ENCODE assay signal across 10 mouse cellular contexts in genomic region chr10:93247902-93248301, GRCm38 (mm10).
DNase-seq lines count a peak whose midpoint lies in the region; ATAC-seq and TF ChIP-seq lines count a peak whose summit lies in the region.
"Had no signal": no experiment of that assay in that cellular context is flagged by ENCODE, and none has a peak within 500 bp of the region (broad histone marks: within the 10 kb centered on the region; RNA-seq: fewer than 3 reads in every experiment).

No protein-coding gene starts in this region.

- no peak for TF ChIP-seq CTCF in lung, adult 2 months (IDR thresholded peaks at IDR 0.05; ENCODE audit: insufficient read depth, low read length)

- H3K4me1 ChIP-seq in heart, embryonic 11.5 days (ENCODE audit: control insufficient read depth, insufficient read depth, low read length), result peaks cover 17% of the 10 kb centered on the region
- H3K4me1 ChIP-seq in lung, embryonic 16.5 days (replicated peaks; ENCODE audit: control insufficient read depth, insufficient read depth, low read length), result peaks cover 14% of the 10 kb centered on the region
- H3K4me1 ChIP-seq in lung, adult 2 months (ENCODE audit: control insufficient read depth, insufficient read depth, low read length), result peaks cover 8% of the 10 kb centered on the region
- H3K4me1 ChIP-seq in embryonic facial prominence, embryonic 15.5 days, result peaks cover 40% of the 10 kb centered on the region
- peaks cover 10% of the 10 kb centered on the region for H3K4me1 ChIP-seq in stomach, embryonic 14.5 days (ENCODE audit: control insufficient read depth, insufficient read depth, low read length)

- WGBS in heart, embryonic 11.5 days (ENCODE audit: insufficient replicate concordance), result 56% methylated on average over 6 of the region's 6 CpGs
- WGBS in lung, embryonic 16.5 days, result 42% methylated on average over 6 of the region's 6 CpGs
- WGBS in lung, adult 2 months, result 47% methylated on average over 6 of the region's 6 CpGs
- 27% methylated on average over 6 of the region's 6 CpGs for WGBS in embryonic facial prominence, embryonic 15.5 days
- 43% methylated on average over 6 of the region's 6 CpGs for WGBS in stomach, embryonic 14.5 days

- ATAC-seq in heart, embryonic 11.5 days (replicated peaks; ENCODE audit: insufficient number of reproducible peaks, low FRiP score, low TSS enrichment), result 0 out of 2 replicates have a peak, but pooled peaks have one; percentile 55
- no peak for ATAC-seq in lung, embryonic 16.5 days (ENCODE audit: low read depth)
- ATAC-seq in embryonic facial prominence, embryonic 15.5 days (ENCODE audit: insufficient number of reproducible peaks, low FRiP score, low TSS enrichment, low read depth), result peak; percentile 77
- ATAC-seq in stomach, embryonic 14.5 days (ENCODE audit: insufficient number of reproducible peaks, insufficient read depth, low FRiP score, low read depth), result no peak; the same call in 1 of the 2 replicates

- H3K27me3 ChIP-seq in heart, embryonic 11.5 days (ENCODE audit: control insufficient read depth, insufficient read depth, low read length), result no peaks in the 10 kb centered on the region
- no peaks in the 10 kb centered on the region for H3K27me3 ChIP-seq in lung, embryonic 16.5 days (ENCODE audit: control insufficient read depth, insufficient read depth, low read depth, low read length)
- H3K27me3 ChIP-seq in embryonic facial prominence, embryonic 15.5 days, result no peaks in the 10 kb centered on the region
- H3K27me3 ChIP-seq in stomach, embryonic 14.5 days (ENCODE audit: control insufficient read depth, insufficient read depth, low read length), result no peaks in the 10 kb centered on the region
- H3K27me3 ChIP-seq: limb, embryonic 13.5 days had no signal

- no peak overlapping the region for H3K4me3 ChIP-seq in heart, embryonic 11.5 days (ENCODE audit: low read depth, low read length)
- H3K4me3 ChIP-seq in lung, embryonic 16.5 days (ENCODE audit: low read length), result no peak overlapping the region
- H3K4me3 ChIP-seq in lung, adult 2 months (replicated peaks; ENCODE audit: extremely low read depth, low read depth, low read length), result no peak overlapping the region
- H3K4me3 ChIP-seq in embryonic facial prominence, embryonic 15.5 days (replicated peaks), result no peak overlapping the region
- no peak overlapping the region for H3K4me3 ChIP-seq in stomach, embryonic 14.5 days (ENCODE audit: low read depth, low read length)
- H3K4me3 ChIP-seq: limb, embryonic 13.5 days had no signal

- TF ChIP-seq POLR2A in lung, adult 2 months (IDR thresholded peaks at IDR 0.05; ENCODE audit: borderline replicate concordance, extremely low read depth, low read depth, low read length), result no peak

- 0 out of 2 replicates have a peak overlapping the region, but pooled peaks have one; percentile 42 for H3K27ac ChIP-seq in heart, embryonic 11.5 days (ENCODE audit: low read depth, low read length)
- H3K27ac ChIP-seq in lung, embryonic 16.5 days (ENCODE audit: low read length), result peak overlapping the region; percentile 49
- 0 out of 2 replicates have a peak overlapping the region, but pooled peaks have one; percentile 55 for H3K27ac ChIP-seq in embryonic facial prominence, embryonic 15.5 days (replicated peaks)
- peak overlapping the region; percentile 2; the same call in 1 of the 2 replicates for H3K27ac ChIP-seq in stomach, embryonic 14.5 days (ENCODE audit: low read length)
- H3K27ac ChIP-seq: limb, embryonic 13.5 days had no signal

- H3K36me3 ChIP-seq in heart, embryonic 11.5 days (ENCODE audit: control insufficient read depth, insufficient read depth, low read length), result peaks cover 5% of the 10 kb centered on the region; the same call in 1 of the 2 replicates
- H3K36me3 ChIP-seq in lung, embryonic 16.5 days (ENCODE audit: control insufficient read depth, insufficient read depth, low read length), result peaks cover 13% of the 10 kb centered on the region
- peaks cover 3% of the 10 kb centered on the region; the same call in 1 of the 2 replicates for H3K36me3 ChIP-seq in embryonic facial prominence, embryonic 15.5 days
- H3K36me3 ChIP-seq in stomach, embryonic 14.5 days (ENCODE audit: control insufficient read depth, insufficient read depth, low read length), result peaks cover 9% of the 10 kb centered on the region; the same call in 1 of the 2 replicates

- H3K4me2 ChIP-seq in heart, embryonic 11.5 days, result no peak overlapping the region
- H3K4me2 ChIP-seq in lung, embryonic 16.5 days (ENCODE audit: low read depth, low read length), result no peak overlapping the region
- no peak overlapping the region for H3K4me2 ChIP-seq in embryonic facial prominence, embryonic 15.5 days (replicated peaks)
- no peak overlapping the region for H3K4me2 ChIP-seq in stomach, embryonic 14.5 days (replicated peaks; ENCODE audit: low read depth, low read length)
- H3K4me2 ChIP-seq: limb, embryonic 13.5 days had no signal

- no peak for DNase-seq in heart, adult 9 months (ENCODE audit: low spot score in 2 of 2)
- DNase-seq in lung, adult 2 months, result no peak
- DNase-seq in ovary, postnatal 36 days (ENCODE audit: low spot score), result no peak
- DNase-seq: forebrain, postnatal 0 days; retina, postnatal 1 day had no signal

- H3K9ac ChIP-seq in heart, embryonic 11.5 days (ENCODE audit: low read depth, low read length), result no peak overlapping the region
- H3K9ac ChIP-seq in lung, embryonic 16.5 days (ENCODE audit: low read length), result no peak overlapping the region
- no peak overlapping the region for H3K9ac ChIP-seq in embryonic facial prominence, embryonic 15.5 days
- H3K9ac ChIP-seq in stomach, embryonic 14.5 days (replicated peaks; ENCODE audit: low read depth, low read length), result no peak overlapping the region
- H3K9ac ChIP-seq: forebrain, postnatal 0 days; limb, embryonic 13.5 days had no signal

- H3K9me3 ChIP-seq in heart, embryonic 11.5 days (replicated peaks; ENCODE audit: control insufficient read depth, low read length), result no peaks in the 10 kb centered on the region
- no peaks in the 10 kb centered on the region for H3K9me3 ChIP-seq in lung, embryonic 16.5 days (ENCODE audit: control insufficient read depth, low read length)
- H3K9me3 ChIP-seq in embryonic facial prominence, embryonic 15.5 days (replicated peaks), result no peaks in the 10 kb centered on the region
- H3K9me3 ChIP-seq in stomach, embryonic 14.5 days (ENCODE audit: control insufficient read depth, low read depth, low read length), result no peaks in the 10 kb centered on the region
- H3K9me3 ChIP-seq: limb, embryonic 13.5 days had no signal

Comparison
In these comparisons a context has a peak if more than half of its experiments do, and no peak if none do; other contexts are left out.
1. ATAC-seq: peak in heart, embryonic 11.5 days (single experiment) and embryonic facial prominence, embryonic 15.5 days (single experiment); none in lung, embryonic 16.5 days (single experiment) and stomach, embryonic 14.5 days (single experiment).
2. H3K27ac ChIP-seq: peak in every context shown above with its lines; median percentile 55 in embryonic facial prominence, embryonic 15.5 days; 49 in lung, embryonic 16.5 days; 42 in heart, embryonic 11.5 days; 2 in stomach, embryonic 14.5 days.